Mouse (Mus musculus): ENCODE data around the gene Cdk18.

GRCm38 (mm10) chr1:132128311-132128710, 11.2 kb downstream of the Cdk18 start:
- no peak for TF ChIP-seq CTCF (IDR thresholded peaks at IDR 0.05; ENCODE audit: control insufficient read depth, insufficient read depth, insufficient replicate concordance, low read depth, low read length)
- no peak for TF ChIP-seq POLR2A (IDR thresholded peaks at IDR 0.05; ENCODE audit: control insufficient read depth, low read depth, low read length)
